Mouse (Mus musculus) layer of hippocampus, adult 2 months (tissue): ENCODE measurements at regions not wholly inside any gene's neighbourhood (a gene's known extent, or its start where the extent isn't known, plus 50 kb on each side); places are given as distances from the start of the nearest gene placed in this dataset.
A peak's percentile ranks its signal among the peaks of the same experiment; 100 is the strongest.
"Not testable (repeated sequence)": the region's sequence is repeated elsewhere in the genome, so short reads cannot be mapped to it uniquely, and the experiment has no call there.

Experiments used
- DNase-seq, 2 experiments: peaks; one replicate each; pipeline ENCODE4 v3.0.0; 2022; ENCODE audit warnings: low spot score in 2 of 2
- H3K27ac ChIP-seq: fragments of 200-600 bp; 2 replicates; pipeline ENCODE4 v1.8.1; 2022
- H3K4me3 ChIP-seq: fragments of 200-600 bp; 2 replicates; pipeline ENCODE4 v1.8.1; 2022; ENCODE audit warnings: mild to moderate bottlenecking
- CTCF ChIP-seq: fragments of 200-600 bp; conservative IDR thresholded peaks from 2 replicates; pipeline ENCODE4 v1.8.1; 2022; ENCODE audit warnings: antibody characterized with exemption, mild to moderate bottlenecking, moderate library complexity

GRCm38 (mm10) chr12:5906251-5906650, 530.8 kb upstream of the Klhl29 start:
- DNase-seq = no peak
- Histone ChIP-seq H3K27ac (no peak overlapping the region), H3K4me3 (no peak overlapping the region)
- TF ChIP-seq CTCF = no peak

- DNase-seq, H3K27ac ChIP-seq, H3K4me3 ChIP-seq: not testable (repeated sequence)
Observed at GRCm38 (mm10) chr12:5891786-5892185, 516.3 kb upstream of the Klhl29 start.

GRCm38 (mm10) chr12:5866701-5867100, 491.2 kb upstream of the Klhl29 start:
- no peak for TF ChIP-seq CTCF
- Histone ChIP-seq H3K4me3 (no peak overlapping the region), H3K27ac (no peak overlapping the region)
- no peak for DNase-seq

- Histone ChIP-seq H3K27ac (no peak overlapping the region), H3K4me3 (no peak overlapping the region)
- TF ChIP-seq CTCF = no peak
- no peak for DNase-seq
Observed at GRCm38 (mm10) chr12:5859795-5860194, 484.3 kb upstream of the Klhl29 start.

GRCm38 (mm10) chr12:5856421-5856820, 480.9 kb upstream of the Klhl29 start:
- no peak overlapping the region for H3K4me3 ChIP-seq
- DNase-seq = peak; percentile 67 to 79
- peak overlapping the region; percentile 75 for H3K27ac ChIP-seq
- no peak for TF ChIP-seq CTCF

GRCm38 (mm10) chr12:5810427-5810826, 434.9 kb upstream of the Klhl29 start:
- no peak for TF ChIP-seq CTCF
- H3K4me3 ChIP-seq = no peak overlapping the region
- H3K27ac ChIP-seq = no peak overlapping the region
- no peak for DNase-seq

GRCm38 (mm10) chr12:5810009-5810408, 434.5 kb upstream of the Klhl29 start:
- Histone ChIP-seq H3K27ac (no peak overlapping the region), H3K4me3 (no peak overlapping the region)
- TF ChIP-seq CTCF = no peak
- DNase-seq = no peak

- no peak for TF ChIP-seq CTCF
- no peak overlapping the region for H3K4me3 ChIP-seq
- H3K27ac ChIP-seq = no peak overlapping the region
- no peak for DNase-seq
Observed at GRCm38 (mm10) chr12:5807996-5808886, 432.8 kb upstream of the Klhl29 start.

- no peak for TF ChIP-seq CTCF
- Histone ChIP-seq H3K4me3 (no peak overlapping the region), H3K27ac (no peak overlapping the region)
- no peak for DNase-seq
Observed at GRCm38 (mm10) chr12:5805731-5806130, 430.2 kb upstream of the Klhl29 start.

GRCm38 (mm10) chr12:5793051-5793450, 417.6 kb upstream of the Klhl29 start:
- peak; percentile 16 to 20 for DNase-seq
- H3K27ac ChIP-seq = no peak overlapping the region
- no peak for TF ChIP-seq CTCF
- no peak overlapping the region for H3K4me3 ChIP-seq

GRCm38 (mm10) chr12:5787074-5787813, 411.8 kb upstream of the Klhl29 start:
- DNase-seq = peak in 1 of 2 experiments; percentile 17
- no peak for TF ChIP-seq CTCF
- H3K27ac ChIP-seq = no peak overlapping the region
- no peak overlapping the region for H3K4me3 ChIP-seq

GRCm38 (mm10) chr12:5781276-5781675, 405.8 kb upstream of the Klhl29 start:
- Histone ChIP-seq H3K4me3 (no peak overlapping the region), H3K27ac (no peak overlapping the region)
- no peak for TF ChIP-seq CTCF
- no peak for DNase-seq

- DNase-seq = no peak
- H3K27ac ChIP-seq = no peak overlapping the region
- TF ChIP-seq CTCF = no peak
Observed at GRCm38 (mm10) chr12:5777556-5777955, 402.1 kb upstream of the Klhl29 start.

More at GRCm38 (mm10) chr12:5777556-5777955, 402.1 kb upstream of the Klhl29 start:
- no peak overlapping the region for H3K4me3 ChIP-seq
